10 mouse cellular contexts compared by ENCODE assay signal in the genomic region with DNA sequence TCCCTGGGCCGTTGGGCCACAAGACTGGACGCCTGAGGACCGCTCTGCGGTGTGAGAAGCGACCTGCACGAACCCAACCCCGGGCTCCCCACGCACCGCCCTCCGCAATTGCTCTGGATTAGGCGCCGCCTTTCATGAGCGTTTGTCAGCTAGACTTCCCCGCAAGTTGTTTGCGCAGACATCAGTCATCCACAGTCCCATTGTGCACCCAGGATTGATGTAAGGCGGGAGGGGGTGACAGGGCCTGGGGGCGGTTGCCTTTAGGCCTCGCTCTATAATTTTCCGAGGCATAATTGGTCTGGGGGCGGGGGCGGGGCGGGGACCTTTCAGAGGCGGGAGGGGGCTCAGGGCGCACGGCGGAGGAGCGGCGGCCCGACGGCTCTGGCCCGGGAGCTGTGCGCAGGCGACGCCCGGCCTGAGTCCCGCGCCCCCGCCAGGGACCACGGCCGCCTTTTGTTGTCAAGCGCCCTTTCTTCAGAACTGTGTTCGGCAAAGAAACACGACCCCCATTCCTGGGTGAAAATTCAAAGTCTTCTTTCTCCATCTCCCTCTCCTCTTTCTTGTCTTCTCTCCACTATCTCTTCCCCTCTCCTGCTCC. TPM values are rescaled to one million over a fixed set of nuclear protein-coding genes. Genes with fewer than 3 reads are reported as not detected.
A peak's percentile ranks its signal among the peaks of the same experiment; 100 is the strongest.
DNase-seq lines count a peak whose midpoint lies in the region; ATAC-seq and TF ChIP-seq lines count a peak whose summit lies in the region.
"Had no signal": no experiment of that assay in that cellular context is flagged by ENCODE, and none has a peak within 500 bp of the region (broad histone marks: within the 10 kb centered on the region; RNA-seq: fewer than 3 reads in every experiment).

A gene (plus strand): TSS at position 193 of the 598 bp plus-strand sequence.

- no peak for TF ChIP-seq POLR2A in limb, embryonic 14.5 days (IDR thresholded peaks at IDR 0.05; ENCODE audit: borderline replicate concordance, extremely low read depth, insufficient read depth, insufficient read length)

- H3K4me2 ChIP-seq in lung, embryonic 16.5 days (ENCODE audit: low read depth, low read length), result peak within 1 kb of the TSS; percentile 59
- peak within 1 kb of the TSS; percentile 72 for H3K4me2 ChIP-seq in limb, embryonic 14.5 days (replicated peaks; ENCODE audit: low read depth, low read length, severe bottlenecking)
- H3K4me2 ChIP-seq in stomach, embryonic 15.5 days, result peak within 1 kb of the TSS; percentile 79

- H3K9ac ChIP-seq in lung, embryonic 16.5 days (ENCODE audit: low read length), result no peak within 1 kb of the TSS
- no peak within 1 kb of the TSS for H3K9ac ChIP-seq in limb, embryonic 14.5 days (ENCODE audit: low read depth, low read length, severe bottlenecking)
- H3K9ac ChIP-seq in stomach, embryonic 15.5 days, result no peak within 1 kb of the TSS

- H3K36me3 ChIP-seq in lung, embryonic 16.5 days (ENCODE audit: control insufficient read depth, insufficient read depth, low read length), result no peaks in the 10 kb centered on the region
- no peaks in the 10 kb centered on the region for H3K36me3 ChIP-seq in forebrain, embryonic 10.5 days (replicated peaks)
- H3K36me3 ChIP-seq in limb, embryonic 14.5 days (ENCODE audit: control insufficient read depth, insufficient read depth, low read length), result no peaks in the 10 kb centered on the region
- no peaks in the 10 kb centered on the region for H3K36me3 ChIP-seq in stomach, embryonic 15.5 days

- H3K27ac ChIP-seq in lung, embryonic 16.5 days (ENCODE audit: low read length), result no peak within 1 kb of the TSS
- H3K27ac ChIP-seq in forebrain, embryonic 10.5 days, result peak within 1 kb of the TSS; percentile 2; the same call in 1 of the 2 replicates
- H3K27ac ChIP-seq in limb, embryonic 14.5 days (replicated peaks; ENCODE audit: low read depth, low read length), result no peak within 1 kb of the TSS
- no peak within 1 kb of the TSS for H3K27ac ChIP-seq in stomach, embryonic 15.5 days
- H3K27ac ChIP-seq: macrophage had no signal

- H3K4me3 ChIP-seq in lung, embryonic 16.5 days (ENCODE audit: low read length), result peak within 1 kb of the TSS; percentile 41
- peak within 1 kb of the TSS; percentile 45 for H3K4me3 ChIP-seq in forebrain, embryonic 10.5 days
- H3K4me3 ChIP-seq in limb, embryonic 14.5 days (replicated peaks; ENCODE audit: low read length), result peak within 1 kb of the TSS; percentile 39
- H3K4me3 ChIP-seq in stomach, embryonic 15.5 days (replicated peaks), result peak within 1 kb of the TSS; percentile 38

- WGBS in lung, embryonic 16.5 days, result 3% methylated on average over 43 of the region's 43 CpGs
- 1% methylated on average over 43 of the region's 43 CpGs for WGBS in forebrain, embryonic 10.5 days
- WGBS in limb, embryonic 14.5 days, result 1% methylated on average over 31 of the region's 43 CpGs
- 2% methylated on average over 43 of the region's 43 CpGs for WGBS in stomach, embryonic 15.5 days

- H3K9me3 ChIP-seq in lung, embryonic 16.5 days (ENCODE audit: control insufficient read depth, low read length), result no peaks in the 10 kb centered on the region
- H3K9me3 ChIP-seq in forebrain, embryonic 10.5 days, result no peaks in the 10 kb centered on the region
- no peaks in the 10 kb centered on the region for H3K9me3 ChIP-seq in limb, embryonic 14.5 days (ENCODE audit: control insufficient read depth, low read length)
- no peaks in the 10 kb centered on the region for H3K9me3 ChIP-seq in stomach, embryonic 15.5 days

- peaks cover 62% of the 10 kb centered on the region for H3K27me3 ChIP-seq in lung, embryonic 16.5 days (ENCODE audit: control insufficient read depth, insufficient read depth, low read depth, low read length)
- H3K27me3 ChIP-seq in forebrain, embryonic 10.5 days (ENCODE audit: poor library complexity, severe bottlenecking), result peaks cover 99% of the 10 kb centered on the region
- H3K27me3 ChIP-seq in limb, embryonic 14.5 days (ENCODE audit: control insufficient read depth, insufficient read depth, low read length), result peaks cover 65% of the 10 kb centered on the region
- peaks cover 76% of the 10 kb centered on the region for H3K27me3 ChIP-seq in stomach, embryonic 15.5 days (replicated peaks)

- peaks cover 2% of the 10 kb centered on the region for H3K4me1 ChIP-seq in lung, embryonic 16.5 days (replicated peaks; ENCODE audit: control insufficient read depth, insufficient read depth, low read length)
- peaks cover 25% of the 10 kb centered on the region for H3K4me1 ChIP-seq in forebrain, embryonic 10.5 days
- H3K4me1 ChIP-seq in limb, embryonic 14.5 days (ENCODE audit: control insufficient read depth, insufficient read depth, low read length), result peaks cover 8% of the 10 kb centered on the region; the same call in 1 of the 2 replicates
- H3K4me1 ChIP-seq in stomach, embryonic 15.5 days, result peaks cover 17% of the 10 kb centered on the region; the same call in 1 of the 2 replicates

- ATAC-seq in lung, embryonic 16.5 days (ENCODE audit: low read depth), result no peak
- ATAC-seq in limb, embryonic 14.5 days (ENCODE audit: low FRiP score, low read depth), result no peak
- no peak for ATAC-seq in stomach, embryonic 15.5 days (ENCODE audit: insufficient read depth, low FRiP score, low read depth)
- no peak for ATAC-seq in CD4-positive, CD25-positive, alpha-beta regulatory T cell, adult 4 months

- no peak for DNase-seq in lung, postnatal 25 days (ENCODE audit: low spot score)
- no peak for DNase-seq in forebrain, embryonic 10.5 days (ENCODE audit: extremely low spot score, low spot score)
- DNase-seq in limb, embryonic 14.5 days (ENCODE audit: low spot score), result no peak
- no peak for DNase-seq in kidney, postnatal 36 days
- DNase-seq in heart, adult 18-20 months, result no peak
- DNase-seq: thymus, adult 18-20 months had no signal

RNA-seq across cellular contexts. Expression of the gene that starts here (rescaled TPM):
- polyA plus RNA-seq in lung, embryonic 16.5 days (2015; fragmentation: Nextera tagmentation; extraction: Ambion mirVana), result not detected in 2 replicates
- 0.98 and 1.2 TPM in 2 replicates for polyA plus RNA-seq in forebrain, embryonic 10.5 days (2016; fragmentation: Nextera tagmentation; extraction: Ambion mirVana)
- polyA plus RNA-seq in limb, embryonic 14.5 days (2012; rRNA removed), result 0.20 and 0.64 TPM in 2 replicates
- polyA plus RNA-seq in limb, embryonic 14.5 days (2014; fragmentation: Nextera tagmentation; extraction: Ambion mirVana), result 0.17 and 0.32 TPM in 2 replicates
- polyA plus RNA-seq in stomach, embryonic 15.5 days (2015; fragmentation: Nextera tagmentation; extraction: Ambion mirVana), result not detected in 2 replicates
- not detected for polyA plus RNA-seq in CD4-positive, CD25-positive, alpha-beta regulatory T cell, adult 4 months (2017; shearing (Covaris generic))
- not detected for total RNA-seq in heart, adult 18-20 months (2021)
- polyA plus RNA-seq: macrophage had no signal
